Mouse (Mus musculus) stomach, postnatal 0 days (tissue): ENCODE results near the gene Dram2.

Source experiments
- CTCF ChIP-seq: IDR thresholded peaks from 2 replicates; pipeline ENCODE4 v1.5.1; 2016; ENCODE audit warnings: antibody characterized with exemption, low read depth, mild to moderate bottlenecking, moderate library complexity
- EP300 ChIP-seq: optimal IDR thresholded peaks from 2 replicates; pipeline ENCODE3; 2016; ENCODE audit warnings: antibody characterized with exemption

DNA sequence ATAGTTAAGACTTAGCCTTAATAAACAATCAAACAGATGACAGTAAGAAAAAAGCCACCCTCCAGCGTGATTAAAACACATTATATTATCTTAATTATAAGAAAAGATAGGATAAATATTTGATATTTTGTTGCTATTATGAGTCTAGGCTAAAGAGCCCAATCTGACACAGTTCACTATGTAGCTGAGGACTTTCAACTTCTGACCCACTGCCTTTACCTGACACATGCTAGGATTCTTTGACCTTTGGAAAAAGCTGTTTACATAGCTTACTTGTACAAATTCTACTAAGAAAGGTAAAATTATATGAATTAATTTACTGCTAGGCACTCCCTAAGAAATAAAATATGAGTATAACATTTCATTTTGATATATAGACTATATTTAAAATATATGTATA is 36.9 kb upstream of the Dram2 start:
- TF ChIP-seq EP300 (no peak), CTCF (no peak)
